Mouse (Mus musculus) heart, postnatal 0 days (tissue): Measurements from ENCODE around the gene Creb5. TPM values are rescaled to one million over a fixed set of nuclear protein-coding genes. Genes with fewer than 3 reads are reported as not detected.
A peak's percentile ranks its signal among the peaks of the same experiment; 100 is the strongest.

Source experiments
- ATAC-seq: fragments of 200-750 bp; cut with Nextera tagmentation; 2 replicates; pipeline ENCODE4 v1.8.0; 2017; ENCODE audit warnings: low read depth, moderate number of reproducible peaks, moderate library complexity; ENCODE audit not compliant: insufficient read depth
- DNase-seq: peaks from one replicate; pipeline ENCODE4 v3.0.0-alpha.2; 2016; ENCODE audit warnings: low spot score
- H3K27ac ChIP-seq: fragments of 300-500 bp; sonication (generic); 2 replicates; pipeline ENCODE4 v1.5.1; 2014; ENCODE audit warnings: low read depth, mild to moderate bottlenecking
- H3K27me3 ChIP-seq: fragments of 300-500 bp; sonication (generic); 2 replicates; pipeline ENCODE4 v1.6.1; 2014; ENCODE audit warnings: low read length, mixed read lengths; ENCODE audit not compliant: control insufficient read depth, insufficient read depth
- H3K36me3 ChIP-seq: fragments of 300-500 bp; sonication (generic); replicated peaks from 2 replicates; pipeline ENCODE4 v1.6.1; 2014; ENCODE audit warnings: low read length, mixed read lengths; ENCODE audit not compliant: control insufficient read depth, insufficient read depth
- H3K4me1 ChIP-seq: fragments of 300-500 bp; sonication (generic); 2 replicates; pipeline ENCODE4 v1.6.1; 2014; ENCODE audit warnings: antibody characterized with exemption; ENCODE audit not compliant: control insufficient read depth, insufficient read depth
- H3K4me2 ChIP-seq: fragments of 300-500 bp; sonication (generic); 2 replicates; pipeline ENCODE4 v1.6.1; 2014; ENCODE audit warnings: low read depth, mild to moderate bottlenecking, low read length, moderate library complexity
- H3K4me3 ChIP-seq: fragments of 300-500 bp; sonication (generic); 2 replicates; pipeline ENCODE4 v1.5.1; 2014; ENCODE audit warnings: low read depth, low read length
- H3K9ac ChIP-seq: fragments of 300-500 bp; sonication (generic); replicated peaks from 2 replicates; pipeline ENCODE4 v1.6.1; 2014; ENCODE audit warnings: low read depth, low read length, mixed read lengths
- H3K9me3 ChIP-seq: fragments of 300-500 bp; sonication (generic); replicated peaks from 2 replicates; pipeline ENCODE4 v1.6.1; 2016; ENCODE audit warnings: low read length; ENCODE audit not compliant: control insufficient read depth
- CTCF ChIP-seq: IDR thresholded peaks from 2 replicates; pipeline ENCODE4 v1.5.1; 2016; ENCODE audit warnings: antibody characterized with exemption, control low read depth, low read depth
- EP300 ChIP-seq: IDR thresholded peaks from 2 replicates; pipeline ENCODE4 v1.6.1; 2016; ENCODE audit warnings: antibody characterized with exemption, low read depth
- WGBS: fragments of 180-500 bp; shearing (Covaris S2); extraction: QIAGEN DNeasy Blood & Tissue Kit; methylation state at CpG from one replicate; pipeline ENCODE4 v1.1.7; 2014; 5-methylcytosine and 5-hydroxymethylcytosine counted together
- polyA plus RNA-seq: library from polyadenylated mRNA; unstranded; fragments of >200 nt; fragmentation: Nextera tagmentation; extraction: Ambion mirVana; gene quantifications from 2 replicates; pipeline ENCODE4 v1.2.1, GENCODE M21; 2015
- total RNA-seq: library from RNA; depleted of rRNA; stranded (reverse); fragments of >200 nt; gene quantifications from 2 replicates; pipeline ENCODE4 v1.2.3, GENCODE M21; 2014; ENCODE audit warnings: low replicate concordance

Gene Creb5
- total and polyA plus RNA-seq, 2 experiments from 2014 or later = 13.5 to 17.8 TPM

DNA sequence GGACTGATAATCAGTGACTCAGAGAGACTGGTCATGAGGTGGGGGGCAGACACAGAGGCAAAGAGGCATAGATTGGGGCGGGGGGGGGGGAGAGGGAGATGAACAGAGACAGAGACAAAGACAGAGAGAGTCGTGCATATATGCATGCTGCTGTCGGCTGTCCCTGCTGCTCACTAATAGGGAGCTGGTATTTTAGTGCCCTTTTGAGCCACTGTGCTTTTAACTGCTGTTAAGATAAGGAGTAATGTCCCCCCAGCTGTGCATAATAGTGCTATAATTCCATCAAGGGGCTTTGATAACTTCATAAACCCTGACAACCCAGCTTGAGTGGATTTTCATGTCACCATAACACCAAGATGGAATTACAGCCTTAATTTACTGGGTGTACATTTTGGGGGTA is 134.3 kb downstream of the Creb5 start:
- ATAC-seq = no peak

DNA sequence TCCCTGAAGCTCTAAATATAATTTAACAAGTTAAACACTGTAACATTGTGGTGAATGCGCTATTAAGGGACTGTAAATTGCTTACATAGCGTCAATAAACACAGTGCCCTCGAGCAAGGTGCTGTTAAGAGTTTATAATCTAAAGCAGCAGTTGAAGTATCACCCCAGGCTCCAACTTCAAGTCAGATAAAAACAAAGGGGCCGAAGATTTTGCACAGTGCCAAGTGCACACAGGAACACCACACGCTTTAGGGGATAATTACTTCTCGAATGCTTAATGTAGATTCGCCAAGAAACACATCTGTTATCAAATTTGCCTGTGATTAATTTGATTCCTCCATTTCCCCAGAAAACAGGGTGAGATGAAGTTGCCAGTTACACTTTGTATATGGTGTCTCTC is 142.3 kb downstream of the Creb5 start:
- TF ChIP-seq EP300 (no peak), CTCF (no peak)
- H3K9me3 ChIP-seq = no peaks in the 10 kb centered on the region
- no peaks in the 10 kb centered on the region for H3K36me3 ChIP-seq
- DNase-seq = no peak
- no peak overlapping the region for H3K4me3 ChIP-seq
- H3K4me2 ChIP-seq = no peak overlapping the region
- H3K4me1 ChIP-seq = peaks cover 8% of the 10 kb centered on the region; the same call in 1 of the 2 replicates
- no peak overlapping the region for H3K27ac ChIP-seq
- no peak for ATAC-seq
- WGBS = 60% methylated on average over 7 of the region's 7 CpGs
- no peak overlapping the region for H3K9ac ChIP-seq
- no peaks in the 10 kb centered on the region for H3K27me3 ChIP-seq

More for the DNA sequence above, 134.3 kb downstream of the Creb5 start:
- H3K4me3 ChIP-seq = no peak overlapping the region
- WGBS = 48% methylated on average over 3 of the region's 3 CpGs
- H3K9me3 ChIP-seq = no peaks in the 10 kb centered on the region
- no peak overlapping the region for H3K4me2 ChIP-seq
- DNase-seq = no peak
- H3K9ac ChIP-seq = no peak overlapping the region
- H3K36me3 ChIP-seq = no peaks in the 10 kb centered on the region
- H3K27me3 ChIP-seq = no peaks in the 10 kb centered on the region
- no peak overlapping the region for H3K27ac ChIP-seq
- no peaks in the 10 kb centered on the region for H3K4me1 ChIP-seq
- TF ChIP-seq CTCF (no peak), EP300 (no peak)

DNA sequence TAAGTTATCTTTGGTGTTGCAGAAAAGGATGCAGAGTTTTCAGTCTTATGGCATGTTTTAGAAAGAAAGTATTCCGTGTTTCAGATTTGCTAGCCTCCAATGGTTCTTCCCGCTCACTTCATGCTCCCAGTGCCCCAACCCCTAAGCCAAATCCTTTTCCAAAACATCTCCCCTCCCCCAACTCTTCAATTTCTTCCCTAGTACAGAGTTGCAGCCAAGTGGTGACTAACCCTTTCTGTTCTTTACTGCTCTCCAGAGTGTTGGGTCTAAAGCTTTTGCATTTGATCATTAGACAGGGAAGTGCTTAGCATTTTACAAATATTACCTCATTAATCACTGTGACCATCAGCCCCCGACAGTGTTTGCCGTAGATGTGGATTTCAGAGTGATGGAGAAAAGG is 142.8 kb downstream of the Creb5 start:
- ATAC-seq = no peak
- H3K27me3 ChIP-seq = no peaks in the 10 kb centered on the region
- no peak overlapping the region for H3K4me2 ChIP-seq
- TF ChIP-seq CTCF = no peak
- TF ChIP-seq EP300 = no peak
- H3K4me1 ChIP-seq = peaks cover 8% of the 10 kb centered on the region; the same call in 1 of the 2 replicates
- H3K36me3 ChIP-seq = no peaks in the 10 kb centered on the region
- no peak overlapping the region for H3K9ac ChIP-seq
- H3K4me3 ChIP-seq = no peak overlapping the region
- no peak overlapping the region for H3K27ac ChIP-seq
- DNase-seq = peak; percentile 13
- H3K9me3 ChIP-seq = no peaks in the 10 kb centered on the region
- WGBS = 61% methylated on average over 4 of the region's 4 CpGs

DNA sequence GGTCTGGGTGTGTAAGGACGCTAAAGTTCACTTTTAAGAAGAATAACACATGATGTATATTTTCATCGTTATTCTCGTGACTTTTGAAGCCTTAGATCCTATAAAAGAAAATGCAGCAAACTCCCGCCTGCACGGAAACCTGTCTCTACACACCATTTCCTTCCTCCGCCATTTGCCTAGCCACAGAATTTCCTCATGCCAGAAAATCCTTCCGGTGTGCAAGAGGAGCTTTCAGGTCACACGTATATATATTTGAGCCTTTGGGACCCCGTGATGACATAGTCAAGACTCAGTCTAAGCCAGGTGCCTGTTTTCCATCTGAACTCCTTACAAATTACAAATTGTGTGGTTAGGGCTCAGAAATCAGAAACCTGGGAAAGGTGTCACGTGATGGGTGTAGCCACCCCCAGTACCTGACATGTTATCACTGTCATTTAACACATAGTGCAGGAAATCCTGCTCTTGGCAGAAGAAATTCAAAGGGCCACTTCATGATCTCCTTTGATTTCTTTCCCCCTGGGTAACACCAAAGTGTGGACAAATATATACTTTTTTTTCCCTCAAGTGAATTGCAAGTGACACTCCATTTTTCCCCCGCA is 158.9 kb downstream of the Creb5 start:
- Histone ChIP-seq H3K4me2 (no peak overlapping the region), H3K36me3 (no peaks in the 10 kb centered on the region; the same call in 1 of the 2 replicates), H3K4me1 (peaks cover 12% of the 10 kb centered on the region; the same call in 1 of the 2 replicates), H3K9me3 (no peaks in the 10 kb centered on the region), H3K27me3 (no peaks in the 10 kb centered on the region), H3K27ac (no peak overlapping the region), H3K9ac (no peak overlapping the region), H3K4me3 (no peak overlapping the region)
- TF ChIP-seq CTCF (no peak), EP300 (no peak)
- DNase-seq (no peak), ATAC-seq (no peak)
- WGBS = 85% methylated on average over 11 of the region's 11 CpGs

DNA sequence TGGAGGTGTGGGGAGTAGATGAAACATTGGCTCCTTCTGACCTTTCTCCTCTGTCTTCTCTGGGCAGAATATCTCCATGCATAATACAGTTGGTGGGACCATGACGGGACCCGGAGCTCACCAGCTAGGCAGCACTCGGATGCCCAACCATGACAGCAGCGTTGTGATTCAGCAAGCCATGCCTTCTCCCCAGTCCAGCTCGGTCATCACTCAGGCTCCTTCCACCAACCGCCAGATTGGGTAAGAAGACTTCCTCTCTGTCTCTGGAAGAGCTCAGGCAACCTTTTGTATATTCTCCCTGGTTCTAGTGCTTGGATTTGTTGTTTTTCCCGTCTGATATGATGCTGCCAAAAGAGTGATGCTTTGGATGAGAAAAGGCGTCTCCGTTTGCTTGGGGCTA is 160.4 kb downstream of the Creb5 start:
- Histone ChIP-seq H3K9me3 (no peaks in the 10 kb centered on the region), H3K9ac (no peak overlapping the region), H3K27ac (no peak overlapping the region), H3K4me3 (no peak overlapping the region), H3K27me3 (no peaks in the 10 kb centered on the region), H3K4me1 (peaks cover 12% of the 10 kb centered on the region; the same call in 1 of the 2 replicates), H3K4me2 (no peak overlapping the region), H3K36me3 (no peaks in the 10 kb centered on the region; the same call in 1 of the 2 replicates)
- TF ChIP-seq EP300 = no peak
- TF ChIP-seq CTCF = no peak
- no peak for DNase-seq
- no peak for ATAC-seq
- WGBS = 81% methylated on average over 9 of the region's 9 CpGs

DNA sequence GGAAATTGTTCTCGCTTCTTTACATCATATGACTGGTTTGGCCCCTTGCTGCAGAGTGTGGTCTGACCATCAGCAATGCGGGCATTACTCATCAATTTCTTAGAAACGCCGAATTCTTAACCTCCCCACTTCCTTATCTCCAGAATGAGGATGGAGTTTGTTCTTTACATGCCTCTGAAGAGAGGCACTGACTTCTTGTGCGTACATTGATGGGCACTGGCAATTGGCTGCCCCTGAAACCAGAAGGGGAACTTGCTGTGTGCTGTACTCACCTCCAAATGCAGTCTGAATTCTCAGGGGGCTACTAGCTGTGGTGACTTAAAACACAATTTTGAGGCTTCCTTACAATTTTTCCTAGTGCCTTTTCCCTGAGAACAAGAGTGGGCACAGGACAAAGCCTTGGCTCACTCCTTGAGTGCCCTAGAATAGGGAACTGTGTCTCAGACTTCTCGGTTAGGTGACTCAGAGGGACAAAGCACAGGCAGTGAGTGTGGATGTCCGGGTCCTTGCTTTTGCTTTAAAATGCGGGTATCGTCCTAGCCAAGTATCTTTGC is 161.3 kb downstream of the Creb5 start:
- WGBS = 82% methylated on average over 9 of the region's 9 CpGs

More for the DNA sequence above, 161.3 kb downstream of the Creb5 start:
- Histone ChIP-seq H3K4me2 (no peak overlapping the region), H3K36me3 (no peaks in the 10 kb centered on the region; the same call in 1 of the 2 replicates), H3K27me3 (no peaks in the 10 kb centered on the region), H3K9me3 (no peaks in the 10 kb centered on the region), H3K9ac (no peak overlapping the region), H3K4me1 (peaks cover 12% of the 10 kb centered on the region; the same call in 1 of the 2 replicates), H3K4me3 (no peak overlapping the region), H3K27ac (no peak overlapping the region)
- ATAC-seq = no peak
- DNase-seq = no peak
- TF ChIP-seq EP300 = no peak
- TF ChIP-seq CTCF = no peak
